12 mouse cellular contexts compared by ENCODE assay signal in the genomic region with DNA sequence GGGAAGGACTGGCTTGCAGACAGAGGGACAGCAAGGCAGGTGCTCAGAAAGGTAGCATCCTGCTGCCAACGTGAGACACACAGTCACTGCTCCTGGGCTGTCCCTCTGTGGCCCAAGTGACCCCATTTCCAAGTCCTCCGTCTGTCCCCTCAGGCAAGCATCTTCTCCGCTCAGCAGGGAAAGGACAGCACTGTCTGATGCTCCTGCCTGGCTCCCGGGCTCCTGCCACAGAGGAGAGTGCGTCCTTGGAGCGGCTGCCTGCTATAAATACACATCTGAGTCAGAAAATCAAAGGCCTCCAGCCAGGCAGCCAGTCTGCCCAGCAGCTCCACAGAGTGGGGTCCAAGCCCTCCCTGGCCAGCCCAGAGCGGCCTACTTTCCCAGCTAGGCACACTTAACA. TPM values are rescaled to one million over a fixed set of nuclear protein-coding genes. Genes with fewer than 3 reads are reported as not detected.
DNase-seq lines count a peak whose midpoint lies in the region; ATAC-seq and TF ChIP-seq lines count a peak whose summit lies in the region.
"Had no signal": no experiment of that assay in that cellular context is flagged by ENCODE, and none has a peak within 500 bp of the region (broad histone marks: within the 10 kb centered on the region; RNA-seq: fewer than 3 reads in every experiment).

No protein-coding gene starts in this region.

- H3K4me3 ChIP-seq in midbrain, embryonic 10.5 days: no peak overlapping the region
- no peak overlapping the region for H3K4me3 ChIP-seq in midbrain, embryonic 14.5 days (replicated peaks; ENCODE audit: low read depth, low read length)
- H3K4me3 ChIP-seq in olfactory bulb, adult 2 months (ENCODE audit: insufficient read depth, low read depth, low read length): no peak overlapping the region
- H3K4me3 ChIP-seq in forebrain, postnatal 0 days (ENCODE audit: low read depth, low read length): no peak overlapping the region
- no peak overlapping the region for H3K4me3 ChIP-seq in layer of hippocampus, adult 2 months
- H3K4me3 ChIP-seq: liver, embryonic 13.5 days; midbrain, embryonic 15.5 days had no signal

- TF ChIP-seq POLR2A in olfactory bulb, adult 2 months (IDR thresholded peaks at IDR 0.05; ENCODE audit: insufficient read depth, low read depth, low read length): no peak

- H3K36me3 ChIP-seq in midbrain, embryonic 10.5 days: no peaks in the 10 kb centered on the region
- H3K36me3 ChIP-seq in midbrain, embryonic 14.5 days (ENCODE audit: control insufficient read depth, insufficient read depth, low read length): no peaks in the 10 kb centered on the region
- no peaks in the 10 kb centered on the region for H3K36me3 ChIP-seq in forebrain, postnatal 0 days (ENCODE audit: insufficient read depth)
- H3K36me3 ChIP-seq: liver, embryonic 13.5 days; midbrain, embryonic 15.5 days had no signal

- no peak overlapping the region for H3K9ac ChIP-seq in midbrain, embryonic 14.5 days (replicated peaks; ENCODE audit: low read length)
- no peak overlapping the region for H3K9ac ChIP-seq in forebrain, postnatal 0 days
- H3K9ac ChIP-seq: liver, embryonic 13.5 days; midbrain, embryonic 15.5 days had no signal

- no peak for TF ChIP-seq CTCF in olfactory bulb, adult 2 months (IDR thresholded peaks at IDR 0.05; ENCODE audit: insufficient read depth, low read depth, low read length)
- TF ChIP-seq CTCF in forebrain, postnatal 0 days (IDR thresholded peaks at IDR 0.05; ENCODE audit: low read depth): no peak
- TF ChIP-seq CTCF in layer of hippocampus, adult 2 months (conservative IDR thresholded peaks at IDR 0.05): no peak

- 65% methylated on average over 7 of the region's 7 CpGs for WGBS in midbrain, embryonic 10.5 days
- 64% methylated on average over 7 of the region's 7 CpGs for WGBS in midbrain, embryonic 14.5 days
- WGBS in olfactory bulb, adult 2 months: 45% methylated on average over 7 of the region's 7 CpGs
- WGBS in forebrain, postnatal 0 days: 77% methylated on average over 7 of the region's 7 CpGs

- H3K27ac ChIP-seq in midbrain, embryonic 10.5 days (replicated peaks): 0 out of 2 replicates have a peak overlapping the region, but pooled peaks have one; percentile 15
- no peak overlapping the region for H3K27ac ChIP-seq in midbrain, embryonic 14.5 days (replicated peaks; ENCODE audit: low read depth, low read length)
- peak overlapping the region; percentile 70 for H3K27ac ChIP-seq in olfactory bulb, adult 2 months (ENCODE audit: insufficient read depth, low read depth, low read length)
- no peak overlapping the region for H3K27ac ChIP-seq in forebrain, postnatal 0 days (ENCODE audit: low read depth, low read length)
- no peak overlapping the region for H3K27ac ChIP-seq in layer of hippocampus, adult 2 months
- H3K27ac ChIP-seq: liver, embryonic 13.5 days; midbrain, embryonic 15.5 days had no signal

- no peak for DNase-seq in midbrain, embryonic 10.5 days (ENCODE audit: low spot score)
- DNase-seq in midbrain, embryonic 14.5 days: no peak
- DNase-seq in cerebellum, adult 11-12 months: peak; percentile 96
- DNase-seq in heart, adult 9 months (ENCODE audit: low spot score in 2 of 2): peak; percentile 63 to 69
- DNase-seq in forebrain, postnatal 0 days: no peak
- no peak for DNase-seq in layer of hippocampus, adult 2 months (ENCODE audit: low spot score in 2 of 2)
- no peak for DNase-seq in embryo, embryonic 10 days (ENCODE audit: low spot score)
- DNase-seq: kidney, adult 18-20 months; liver, embryonic 13.5 days; right cerebral cortex, postnatal 25 days had no signal

- H3K27me3 ChIP-seq in midbrain, embryonic 10.5 days (ENCODE audit: low read depth, poor library complexity, severe bottlenecking): no peaks in the 10 kb centered on the region
- H3K27me3 ChIP-seq in midbrain, embryonic 14.5 days (ENCODE audit: control insufficient read depth, insufficient read depth, low read length): no peaks in the 10 kb centered on the region
- H3K27me3 ChIP-seq in forebrain, postnatal 0 days (ENCODE audit: insufficient read depth, low read length): no peaks in the 10 kb centered on the region
- H3K27me3 ChIP-seq: liver, embryonic 13.5 days; midbrain, embryonic 15.5 days had no signal

- peaks cover 4% of the 10 kb centered on the region; the same call in 1 of the 2 replicates for H3K4me1 ChIP-seq in midbrain, embryonic 10.5 days
- no peaks in the 10 kb centered on the region for H3K4me1 ChIP-seq in midbrain, embryonic 14.5 days (ENCODE audit: control insufficient read depth, insufficient read depth, low read length)
- peaks cover 30% of the 10 kb centered on the region for H3K4me1 ChIP-seq in olfactory bulb, adult 2 months (ENCODE audit: control insufficient read depth, insufficient read depth, low read length)
- H3K4me1 ChIP-seq in forebrain, postnatal 0 days (ENCODE audit: insufficient read depth): no peaks in the 10 kb centered on the region
- H3K4me1 ChIP-seq: liver, embryonic 13.5 days; midbrain, embryonic 15.5 days had no signal

- H3K9me3 ChIP-seq in midbrain, embryonic 10.5 days (replicated peaks): no peaks in the 10 kb centered on the region
- no peaks in the 10 kb centered on the region for H3K9me3 ChIP-seq in midbrain, embryonic 14.5 days (ENCODE audit: control insufficient read depth, low read length)
- no peaks in the 10 kb centered on the region for H3K9me3 ChIP-seq in forebrain, postnatal 0 days (ENCODE audit: low read length)
- H3K9me3 ChIP-seq: liver, embryonic 13.5 days; midbrain, embryonic 15.5 days had no signal

- ATAC-seq in midbrain, embryonic 14.5 days (ENCODE audit: low FRiP score, low TSS enrichment): no peak
- no peak for ATAC-seq in forebrain, postnatal 0 days
- ATAC-seq: midbrain, embryonic 15.5 days had no signal

- H3K4me2 ChIP-seq in midbrain, embryonic 14.5 days (ENCODE audit: low read length): no peak overlapping the region
- H3K4me2 ChIP-seq in forebrain, postnatal 0 days (ENCODE audit: low read depth): no peak overlapping the region
- H3K4me2 ChIP-seq: liver, embryonic 13.5 days; midbrain, embryonic 15.5 days had no signal

RNA-seq across cellular contexts. Expression of a gene that starts 38.4 kb away (rescaled TPM):
- 6.0 and 6.1 TPM in 2 replicates for polyA plus RNA-seq in midbrain, embryonic 10.5 days (2016; fragmentation: Nextera tagmentation; extraction: Ambion mirVana)
- 12.1 and 14.4 TPM in 2 replicates for polyA plus RNA-seq in midbrain, embryonic 14.5 days (2014; fragmentation: Nextera tagmentation; extraction: Ambion mirVana)
- polyA plus RNA-seq in olfactory bulb, adult 2 months (2012; ENCODE audit: insufficient read depth, insufficient read length, low replicate concordance, missing spikeins): 127 TPM in 1 of 2 replicates, not detected in the other
- total RNA-seq in forebrain, postnatal 0 days (2014; rRNA removed): 39.4 and 40.2 TPM in 2 replicates
- 12.4 and 12.5 TPM in 2 replicates for polyA plus RNA-seq in forebrain, postnatal 0 days (2015; fragmentation: Nextera tagmentation; extraction: Ambion mirVana)
- 100 to 1,000 TPM; 110 to 120 TPM for total RNA-seq in layer of hippocampus, adult 2 months (2021)

RNA-seq across cellular contexts. Expression of a gene that starts 59.1 kb away (rescaled TPM):
- 42.3 and 45.2 TPM in 2 replicates for polyA plus RNA-seq in midbrain, embryonic 10.5 days (2016; fragmentation: Nextera tagmentation; extraction: Ambion mirVana)
- 37.4 and 41.2 TPM in 2 replicates for polyA plus RNA-seq in midbrain, embryonic 14.5 days (2014; fragmentation: Nextera tagmentation; extraction: Ambion mirVana)
- polyA plus RNA-seq in olfactory bulb, adult 2 months (2012; ENCODE audit: insufficient read depth, insufficient read length, low replicate concordance, missing spikeins): not detected in 2 replicates
- total RNA-seq in forebrain, postnatal 0 days (2014; rRNA removed): 42.2 and 43.2 TPM in 2 replicates
- polyA plus RNA-seq in forebrain, postnatal 0 days (2015; fragmentation: Nextera tagmentation; extraction: Ambion mirVana): 30.4 and 34.9 TPM in 2 replicates
- 10 to 100 TPM; 32.8 to 35.2 TPM for total RNA-seq in layer of hippocampus, adult 2 months (2021)

Comparison
In these comparisons a context has a peak if more than half of its experiments do, and no peak if none do; other contexts are left out.
1. H3K27ac ChIP-seq: peak in midbrain, embryonic 10.5 days (single experiment) and olfactory bulb, adult 2 months (single experiment); none in midbrain, embryonic 14.5 days (single experiment), forebrain, postnatal 0 days (single experiment) and layer of hippocampus, adult 2 months (single experiment).
2. DNase-seq: peak in cerebellum, adult 11-12 months (single experiment) and heart, adult 9 months (2 of 2); none in midbrain, embryonic 10.5 days (single experiment), midbrain, embryonic 14.5 days (single experiment), forebrain, postnatal 0 days (single experiment), layer of hippocampus, adult 2 months (0 of 2) and embryo, embryonic 10 days (single experiment).